Mouse (Mus musculus) liver, adult 2 months (tissue): ENCODE results near the gene Fank1.

Source experiments
- CTCF ChIP-seq: fragments of 200-500 bp; IDR thresholded peaks from 2 replicates; pipeline ENCODE4 v1.5.1; 2011; ENCODE audit warnings: low read depth, low read length, control low read depth
- POLR2A ChIP-seq: fragments of 200-500 bp; IDR thresholded peaks from 2 replicates; pipeline ENCODE4 v1.6.1; 2011; ENCODE audit warnings: low read length, control low read depth; ENCODE audit not compliant: insufficient read depth; ENCODE audit errors: extremely low read depth

GRCm38 (mm10) chr7:133742530-133743325 lies 33.9 kb upstream of the Fank1 start:
- TF ChIP-seq POLR2A (no peak), CTCF (no peak)
